Mouse (Mus musculus) monocyte, adult 5-6 weeks (primary cell): ENCODE data around the gene Cdc20b. TPM values are rescaled to one million over a fixed set of nuclear protein-coding genes. Genes with fewer than 3 reads are reported as not detected.
A peak's percentile ranks its signal among the peaks of the same experiment; 100 is the strongest.

Experiments
- ATAC-seq: fragments of 153-309, 156-312 bp; replicated peaks from 2 replicates; pipeline ENCODE4 v1.8.0; 2017; ENCODE audit warnings: mild to moderate bottlenecking; ENCODE audit not compliant: low TSS enrichment, insufficient number of reproducible peaks, severe bottlenecking, poor library complexity, low FRiP score
- total RNA-seq: library from RNA; stranded (forward); fragments of 200-1000, 200-491, 200-594 nt; gene quantifications from 3 replicates; pipeline ENCODE4 v1.2.3, GENCODE M21; 2017

Cdc20b gene
- total RNA-seq, 1 experiment from 2014 or later: 1.0 TPM

- ATAC-seq: no peak
These were observed 12.4 kb upstream of the Cdc20b start for GRCm38 (mm10) chr13:113022467-113022866.

GRCm38 (mm10) chr13:113023274-113024143 is 11.4 kb upstream of the Cdc20b start:
- ATAC-seq: no peak

- no peak for ATAC-seq
These were observed 3.6 kb upstream of the Cdc20b start for GRCm38 (mm10) chr13:113031351-113031750.

DNA sequence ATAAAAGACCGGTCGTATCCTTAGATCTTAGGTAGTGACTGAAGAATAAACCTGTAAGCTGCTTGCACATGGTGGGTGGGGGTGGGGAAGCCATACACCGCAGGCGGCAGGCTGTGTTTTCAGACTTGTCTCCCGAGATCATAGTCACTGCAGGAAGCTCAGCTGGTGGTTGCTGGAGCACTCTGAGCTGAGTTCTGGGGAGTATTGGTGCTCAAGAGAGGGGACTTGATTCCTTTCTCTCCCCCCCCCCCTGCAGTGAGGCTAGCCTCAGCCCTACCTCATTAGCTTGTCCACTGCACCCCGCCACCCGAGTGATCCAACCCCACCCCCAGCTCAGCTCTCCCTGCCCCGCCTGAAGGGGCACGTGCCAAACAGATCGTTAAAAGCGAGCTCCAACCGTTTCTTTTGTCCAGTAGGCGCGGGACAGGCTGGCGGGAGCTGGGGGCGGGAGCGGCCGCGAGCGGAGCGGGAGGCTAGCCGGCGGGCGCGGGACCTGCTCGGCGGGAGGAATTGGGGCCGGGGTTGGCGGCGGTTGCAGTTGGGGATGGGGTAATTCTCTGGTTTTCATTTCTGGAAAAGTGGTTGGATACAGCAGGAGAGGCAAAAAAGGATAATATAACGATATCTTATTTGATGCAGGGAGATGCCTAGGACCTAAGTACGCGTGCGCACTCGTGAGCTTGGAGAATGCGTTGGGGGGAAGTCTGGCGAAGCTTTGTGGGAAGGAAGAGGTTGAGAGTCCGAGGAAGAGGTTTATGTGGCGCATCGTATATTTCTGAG is 2.9 kb upstream of the Cdc20b start:
- ATAC-seq: no peak

DNA sequence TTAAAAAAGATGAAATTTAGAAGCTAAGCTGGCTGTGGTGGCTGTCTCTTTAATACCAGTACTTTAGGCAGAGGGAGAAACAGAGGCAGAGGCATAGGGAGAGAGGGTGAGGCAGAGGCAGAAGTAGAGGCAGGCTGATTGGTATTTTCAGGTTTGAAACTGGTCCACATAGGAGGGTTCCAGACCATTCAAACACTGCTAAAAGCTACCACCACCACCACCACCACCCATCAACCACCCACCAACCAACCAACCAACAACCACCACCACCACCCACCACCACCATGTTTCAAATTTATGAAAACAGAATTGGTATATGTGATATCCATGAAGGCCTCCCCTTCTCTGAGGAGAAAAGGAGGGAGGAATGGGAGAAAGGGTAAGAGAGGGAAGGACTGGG is 2.1 kb upstream of the Cdc20b start:
- ATAC-seq: no peak

DNA sequence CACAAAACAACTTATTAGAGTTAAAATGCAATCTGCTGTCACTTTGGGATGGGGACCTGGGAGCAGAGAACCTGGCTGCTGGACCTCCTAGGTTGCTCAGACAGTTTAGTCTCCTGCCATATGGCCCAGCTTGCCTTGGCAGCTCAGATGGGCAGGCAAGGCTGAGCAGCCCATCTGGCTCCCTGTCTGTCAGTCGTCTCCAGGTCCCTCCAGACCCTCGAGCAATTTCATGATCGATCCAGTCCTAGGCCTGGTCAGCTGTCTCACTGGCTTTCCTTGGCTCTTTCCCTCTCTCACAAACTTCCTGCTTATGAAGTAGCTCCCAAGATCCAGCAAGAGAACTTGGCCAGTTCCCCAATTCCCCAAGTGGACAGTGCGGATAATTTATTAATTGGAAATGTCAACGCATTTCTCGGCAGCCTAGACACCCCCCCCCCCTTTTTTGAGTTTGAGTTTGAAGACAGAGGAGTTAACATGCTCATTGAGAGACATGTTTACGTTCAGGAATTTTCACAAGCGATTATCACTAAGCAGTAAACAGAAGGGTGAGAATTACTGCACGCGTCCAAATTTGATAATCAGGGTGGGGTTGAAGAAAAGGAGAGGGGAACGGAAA is 532 bp upstream of the Cdc20b start:
- 0 out of 2 replicates have a peak, but pooled peaks have one; percentile 18 for ATAC-seq

- ATAC-seq: peak; percentile 72
These were observed 941 bp downstream of the Cdc20b start for GRCm38 (mm10) chr13:113035852-113036251.

- ATAC-seq: no peak
These were observed 10.0 kb downstream of the Cdc20b start for GRCm38 (mm10) chr13:113044876-113045275.

DNA sequence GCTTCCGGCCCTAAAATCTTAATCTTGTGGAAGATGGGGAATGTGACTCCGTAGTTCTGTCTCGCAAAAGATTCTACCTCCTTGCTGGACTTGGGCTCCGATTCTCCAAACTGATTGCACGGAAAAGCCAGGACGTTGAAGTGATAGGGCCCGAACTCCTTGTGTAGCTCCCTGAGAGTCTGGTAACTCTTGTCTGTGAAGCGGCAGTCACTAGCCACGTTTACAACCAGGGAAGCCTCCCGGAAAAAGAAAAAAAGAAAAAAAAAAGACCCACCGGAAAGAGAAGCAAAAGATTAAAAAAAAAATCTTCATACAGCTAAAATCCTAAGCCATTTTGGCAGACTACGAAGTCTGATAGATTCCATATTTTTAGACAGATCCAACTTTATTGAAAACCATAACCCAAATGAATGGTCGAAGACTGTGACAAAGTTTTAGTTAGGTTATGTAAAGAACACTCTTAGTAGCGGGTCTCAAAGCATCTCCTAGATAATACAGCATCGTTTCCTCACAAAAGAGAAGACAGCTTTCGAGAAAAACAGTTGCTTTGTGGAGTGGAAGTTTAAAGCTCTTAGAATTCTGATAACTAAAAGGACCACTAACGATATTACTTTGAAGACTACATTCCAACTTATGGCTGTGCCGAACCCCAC is 10.7 kb downstream of the Cdc20b start:
- no peak for ATAC-seq

- no peak for ATAC-seq
These were observed 11.4 kb downstream of the Cdc20b start, which contains the start of gene Gpx8 for GRCm38 (mm10) chr13:113046211-113046883. TSS of gene Gpx8 (minus strand) at chr13:113046410.

- no peak for ATAC-seq
These were observed 12.1 kb downstream of the Cdc20b start for GRCm38 (mm10) chr13:113047018-113047417.

- no peak for ATAC-seq
These were observed 12.7 kb downstream of the Cdc20b start for GRCm38 (mm10) chr13:113047647-113048046.

- ATAC-seq: no peak
These were observed 19.3 kb downstream of the Cdc20b start for GRCm38 (mm10) chr13:113054230-113054629.

DNA sequence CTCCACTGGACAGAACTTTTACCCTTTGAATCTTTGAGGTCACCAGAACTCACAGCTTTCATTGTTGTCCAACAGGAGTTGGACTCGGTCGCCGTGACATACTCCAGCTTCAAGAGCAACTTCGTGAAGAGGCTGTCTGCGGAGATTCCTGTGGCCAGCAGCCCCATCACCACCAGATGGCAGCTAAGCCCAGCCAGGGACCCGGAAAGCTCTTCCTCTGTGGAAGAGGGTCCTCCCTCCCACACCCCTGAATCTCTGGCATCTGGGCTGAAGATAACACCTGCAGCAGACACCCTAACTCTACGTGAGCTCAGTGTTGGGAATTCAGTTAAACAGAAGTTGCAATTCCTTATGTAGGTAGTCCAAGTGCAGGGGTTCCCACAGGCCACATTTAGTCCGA is 20.9 kb downstream of the Cdc20b start:
- no peak for ATAC-seq

DNA sequence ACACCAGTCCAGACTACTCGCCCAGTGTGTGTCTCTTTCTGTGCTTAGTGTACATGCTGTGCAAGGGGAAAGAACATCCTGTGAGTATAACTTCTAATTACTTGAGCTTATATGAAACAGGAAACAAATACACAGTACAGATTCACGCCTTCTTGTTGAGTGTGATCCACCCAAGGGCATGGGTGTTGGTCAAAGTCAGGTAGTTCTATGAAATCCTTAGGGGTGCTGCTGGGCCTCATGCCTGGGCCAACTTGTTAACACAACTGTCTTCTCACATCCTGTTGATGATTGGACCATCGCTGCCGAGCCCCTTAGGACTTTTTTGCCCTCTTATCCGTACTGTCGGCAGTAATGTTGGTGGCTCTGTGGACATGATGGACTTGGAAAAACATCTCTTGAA is 26.8 kb downstream of the Cdc20b start:
- ATAC-seq: peak; percentile 82

DNA sequence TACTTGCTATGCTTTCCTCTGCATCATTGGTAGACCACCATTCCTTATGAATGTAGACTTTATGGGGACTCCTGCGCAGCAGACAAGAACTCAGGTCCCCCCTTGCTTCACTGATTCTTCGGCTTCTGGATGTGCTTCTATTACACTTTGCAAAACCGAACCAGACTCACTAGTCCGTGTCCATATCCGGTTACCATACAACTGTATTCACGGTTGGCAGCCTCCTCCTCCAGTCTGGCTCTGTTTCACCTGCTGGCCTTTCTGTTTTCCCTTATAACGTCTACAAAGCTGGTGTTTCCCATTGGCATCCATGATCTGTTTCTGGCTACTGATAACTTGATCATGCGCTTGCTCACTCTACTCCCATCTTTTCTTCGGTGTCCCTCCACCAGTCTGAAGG is 29.6 kb downstream of the Cdc20b start:
- no peak for ATAC-seq

GRCm38 (mm10) chr13:113079021-113079420 is 44.1 kb downstream of the Cdc20b start:
- ATAC-seq: no peak

GRCm38 (mm10) chr13:113082101-113082500 is 47.2 kb downstream of the Cdc20b start:
- ATAC-seq: no peak
